ENCODE assay signal across 25 mouse cellular contexts in the genomic region with DNA sequence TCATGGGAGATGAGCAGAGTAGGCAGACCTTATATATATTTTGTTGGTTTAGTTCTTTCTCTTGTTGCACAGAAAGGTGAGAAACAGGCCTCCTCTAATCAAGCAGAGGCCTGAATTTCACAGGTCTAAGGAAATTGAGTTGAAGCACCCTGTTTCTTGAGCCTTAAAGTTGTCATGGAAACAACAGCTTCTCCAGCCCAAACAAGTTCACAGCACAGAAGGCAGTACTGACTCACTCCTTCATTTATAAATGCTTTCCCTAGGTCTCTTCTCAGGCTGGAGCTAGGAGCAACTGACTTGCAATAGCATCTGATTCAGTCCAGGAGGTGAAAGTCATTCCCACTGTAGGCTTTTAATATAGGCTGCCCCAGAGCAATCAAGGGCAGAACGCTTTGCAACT.
DNase-seq lines count a peak whose midpoint lies in the region; ATAC-seq lines count a peak whose summit lies in the region.
"Had no signal": no experiment of that assay in that cellular context is flagged by ENCODE, and none has a peak within 500 bp of the region (broad histone marks: within the 10 kb centered on the region; RNA-seq: fewer than 3 reads in every experiment).

No protein-coding gene starts in this region.

- no peaks in the 10 kb centered on the region for H3K27me3 ChIP-seq in hindbrain, embryonic 15.5 days
- H3K27me3 ChIP-seq in hindbrain, embryonic 13.5 days: no peaks in the 10 kb centered on the region
- H3K27me3 ChIP-seq: heart, embryonic 13.5 days; kidney, embryonic 15.5 days had no signal

- 0 out of 2 replicates have a peak overlapping the region, but pooled peaks have one; percentile 11 for H3K27ac ChIP-seq in hindbrain, embryonic 15.5 days (replicated peaks)
- H3K27ac ChIP-seq in hindbrain, embryonic 13.5 days: no peak overlapping the region
- H3K27ac ChIP-seq: heart, embryonic 13.5 days; hindbrain, postnatal 0 days; kidney, embryonic 15.5 days had no signal

- H3K4me3 ChIP-seq in hindbrain, embryonic 15.5 days: no peak overlapping the region
- no peak overlapping the region for H3K4me3 ChIP-seq in hindbrain, embryonic 13.5 days
- H3K4me3 ChIP-seq: heart, embryonic 13.5 days; kidney, embryonic 15.5 days; myocyte had no signal

- ATAC-seq in hindbrain, embryonic 15.5 days (ENCODE audit: low FRiP score, low read depth): no peak
- no peak for ATAC-seq in hindbrain, embryonic 13.5 days (ENCODE audit: low FRiP score)
- ATAC-seq in CD4-positive, CD25-positive, alpha-beta regulatory T cell, adult 4 months: no peak
- ATAC-seq: hindbrain, postnatal 0 days; intestine, postnatal 0 days had no signal

- peak; percentile 56 to 61 for DNase-seq in right cerebral cortex, adult 2 months (ENCODE audit: low spot score in 2 of 2)
- DNase-seq in right cerebral cortex, postnatal 14 days: no peak
- peak; percentile 36 for DNase-seq in layer of hippocampus, adult 9-11 months
- peak; percentile 30 to 33 for DNase-seq in left cerebral cortex, postnatal 36 days (ENCODE audit: low spot score in 2 of 2)
- DNase-seq in testis, postnatal 10 days (ENCODE audit: low spot score): no peak
- DNase-seq: adrenal gland, adult 8-10 months; cerebellum, adult 9-11 months; gastrocnemius, postnatal 14 days; heart, adult 18-20 months; heart, postnatal 4 days; kidney, postnatal 4 days; lung, adult 18-20 months; lung, postnatal 14 days; midbrain, embryonic 14.5 days; spleen, adult 18-20 months; thymus, adult 2 months had no signal

- WGBS in hindbrain, embryonic 15.5 days: 78% methylated on average over 1 of the region's 1 CpGs
- WGBS in hindbrain, embryonic 13.5 days: 91% methylated on average over 1 of the region's 1 CpGs

- no peak overlapping the region for H3K4me2 ChIP-seq in hindbrain, embryonic 15.5 days
- H3K4me2 ChIP-seq in hindbrain, embryonic 13.5 days: no peak overlapping the region
- H3K4me2 ChIP-seq: heart, embryonic 13.5 days; kidney, embryonic 15.5 days; liver, embryonic 11.5 days had no signal

- H3K36me3 ChIP-seq in hindbrain, embryonic 15.5 days: no peaks in the 10 kb centered on the region
- no peaks in the 10 kb centered on the region for H3K36me3 ChIP-seq in hindbrain, embryonic 13.5 days
- H3K36me3 ChIP-seq: heart, embryonic 13.5 days; kidney, embryonic 15.5 days had no signal

- H3K9ac ChIP-seq in hindbrain, embryonic 15.5 days: no peak overlapping the region
- no peak overlapping the region for H3K9ac ChIP-seq in hindbrain, embryonic 13.5 days
- H3K9ac ChIP-seq: heart, embryonic 13.5 days; kidney, embryonic 15.5 days had no signal

- no peaks in the 10 kb centered on the region for H3K9me3 ChIP-seq in hindbrain, embryonic 15.5 days
- no peaks in the 10 kb centered on the region for H3K9me3 ChIP-seq in hindbrain, embryonic 13.5 days
- H3K9me3 ChIP-seq: heart, embryonic 13.5 days; kidney, embryonic 15.5 days had no signal

- 0 out of 2 replicates have a peak, but pooled peaks cover 4% of the 10 kb centered on the region for H3K4me1 ChIP-seq in hindbrain, embryonic 15.5 days (replicated peaks)
- no peaks in the 10 kb centered on the region for H3K4me1 ChIP-seq in hindbrain, embryonic 13.5 days (replicated peaks)
- H3K4me1 ChIP-seq: kidney, embryonic 15.5 days had no signal

- intact Hi-C loops in left cerebral cortex, postnatal 36 days (cut with DNase I): no loop called here

Comparison
In these comparisons a context has a peak if more than half of its experiments do, and no peak if none do; other contexts are left out.
1. DNase-seq: peak in right cerebral cortex, adult 2 months (2 of 2), layer of hippocampus, adult 9-11 months (single experiment) and left cerebral cortex, postnatal 36 days (2 of 2); none in right cerebral cortex, postnatal 14 days (single experiment) and testis, postnatal 10 days (single experiment).